Mouse (Mus musculus) T-cell, adult 2 months (primary cell): ENCODE data around the gene Uqcrq.

Experiments used
- DNase-seq: peaks from one replicate; pipeline ENCODE4 v3.0.0; 2022; ENCODE audit warnings: low spot score

Gene Uqcrq

GRCm38 (mm10) chr11:53411738-53412137, 18.9 kb downstream of the Uqcrq start:
- DNase-seq: no peak

GRCm38 (mm10) chr11:53403638-53404037, 27.0 kb downstream of the Uqcrq start:
- no peak for DNase-seq

GRCm38 (mm10) chr11:53393856-53394255, 36.8 kb downstream of the Uqcrq start:
- DNase-seq: no peak

- DNase-seq: no peak
These were observed 46.7 kb downstream of the Uqcrq start for GRCm38 (mm10) chr11:53383758-53384428.

- DNase-seq: no peak
These were observed 51.7 kb downstream of the Uqcrq start for GRCm38 (mm10) chr11:53378918-53379317.
